Mouse (Mus musculus) stomach, embryonic 14.5 days (tissue): ENCODE measurements around the gene Itga2b. TPM values are rescaled to one million over a fixed set of nuclear protein-coding genes. Genes with fewer than 3 reads are reported as not detected.
"Not testable (repeated sequence)": the region's sequence is repeated elsewhere in the genome, so short reads cannot be mapped to it uniquely, and the experiment has no call there.

Experiments used
- ATAC-seq: fragments of 200-750 bp; cut with Nextera tagmentation; 2 replicates; pipeline ENCODE4 v1.8.0; 2017; ENCODE audit warnings: low read depth, moderate TSS enrichment; ENCODE audit not compliant: insufficient number of reproducible peaks, insufficient read depth, low FRiP score
- H3K27ac ChIP-seq: fragments of 300-500 bp; sonication (generic); 2 replicates; pipeline ENCODE4 v1.5.1; 2014; ENCODE audit warnings: mild to moderate bottlenecking, low read length, moderate library complexity, mixed read lengths
- H3K27me3 ChIP-seq: fragments of 300-500 bp; sonication (generic); 2 replicates; pipeline ENCODE4 v1.6.1; 2014; ENCODE audit warnings: low read length, control low read depth, mixed read lengths; ENCODE audit not compliant: control insufficient read depth, insufficient read depth
- H3K36me3 ChIP-seq: fragments of 300-500 bp; sonication (generic); 2 replicates; pipeline ENCODE4 v1.6.1; 2014; ENCODE audit warnings: mild to moderate bottlenecking, control low read depth, low read length, moderate library complexity, mixed read lengths; ENCODE audit not compliant: control insufficient read depth, insufficient read depth
- H3K4me1 ChIP-seq: fragments of 300-500 bp; sonication (generic); 2 replicates; pipeline ENCODE4 v1.6.1; 2014; ENCODE audit warnings: low read length, control low read depth, mixed read lengths; ENCODE audit not compliant: control insufficient read depth, insufficient read depth
- H3K4me2 ChIP-seq: fragments of 300-500 bp; sonication (generic); replicated peaks from 2 replicates; pipeline ENCODE4 v1.6.1; 2014; ENCODE audit warnings: low read depth, low read length, control low read depth
- H3K4me3 ChIP-seq: fragments of 300-500 bp; sonication (generic); 2 replicates; pipeline ENCODE4 v1.5.1; 2014; ENCODE audit warnings: low read depth, low read length, control low read depth
- H3K9ac ChIP-seq: fragments of 300-500 bp; sonication (generic); replicated peaks from 2 replicates; pipeline ENCODE4 v1.6.1; 2014; ENCODE audit warnings: low read depth, mild to moderate bottlenecking, control low read depth, low read length, moderate library complexity, mixed read lengths
- H3K9me3 ChIP-seq: fragments of 300-500 bp; sonication (generic); 2 replicates; pipeline ENCODE4 v1.6.1; 2016; ENCODE audit warnings: low read depth, low read length, control low read depth; ENCODE audit not compliant: control insufficient read depth
- WGBS: fragments of 180-500 bp; shearing (Covaris S2); extraction: QIAGEN DNeasy Blood & Tissue Kit; methylation state at CpG from one replicate; pipeline ENCODE4 v1.1.7; 2014; 5-methylcytosine and 5-hydroxymethylcytosine counted together
- polyA plus RNA-seq: library from polyadenylated mRNA; unstranded; fragments of >200 nt; fragmentation: Nextera tagmentation; extraction: Ambion mirVana; gene quantifications from 2 replicates; pipeline ENCODE4 v1.2.1, GENCODE M21; 2014

Itga2b gene
- polyA plus RNA-seq, 1 experiment from 2014 or later, result 6.4 TPM

DNA sequence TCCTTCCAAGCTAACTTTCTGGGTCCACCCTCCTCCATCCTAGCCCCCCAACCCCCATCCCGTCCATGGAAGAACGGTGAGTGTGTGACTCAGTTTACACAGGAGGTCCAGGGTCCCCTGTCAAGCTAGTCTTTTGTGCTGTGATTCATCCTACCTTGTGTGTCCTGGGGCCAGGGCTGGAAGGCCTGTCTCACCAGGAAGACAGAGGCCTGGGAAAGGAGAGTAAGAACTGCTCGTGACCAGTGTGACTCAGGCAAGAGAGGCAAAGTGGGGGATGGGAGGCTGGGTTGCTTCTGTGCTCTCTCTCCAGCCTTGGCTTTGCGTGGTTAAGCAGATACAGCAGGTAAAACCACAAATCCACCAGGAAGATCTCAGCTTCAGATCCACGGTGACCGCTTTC, 45.3 kb downstream of the Itga2b start:
- no peak for ATAC-seq
- 75% methylated on average over 6 of the region's 6 CpGs for WGBS
- peaks cover 4% of the 10 kb centered on the region; the same call in 1 of the 2 replicates for H3K4me1 ChIP-seq
- no peak overlapping the region for H3K27ac ChIP-seq
- H3K4me2 ChIP-seq, result no peak overlapping the region
- H3K9me3 ChIP-seq, result no peaks in the 10 kb centered on the region
- no peaks in the 10 kb centered on the region for H3K27me3 ChIP-seq
- no peak overlapping the region for H3K9ac ChIP-seq
- H3K36me3 ChIP-seq, result no peaks in the 10 kb centered on the region
- H3K4me3 ChIP-seq, result no peak overlapping the region

- Histone ChIP-seq H3K27ac (no peak overlapping the region), H3K27me3 (no peaks in the 10 kb centered on the region), H3K36me3 (no peaks in the 10 kb centered on the region), H3K4me1 (no peaks in the 10 kb centered on the region), H3K9me3 (no peaks in the 10 kb centered on the region), H3K4me2 (no peak overlapping the region), H3K9ac (no peak overlapping the region), H3K4me3 (no peak overlapping the region)
- ATAC-seq, result no peak
- WGBS, result 36% methylated on average over 8 of the region's 8 CpGs
These were observed 48.4 kb downstream of the Itga2b start for GRCm38 (mm10) chr11:102421559-102421958.

- H3K27me3 ChIP-seq, result no peaks in the 10 kb centered on the region
- no peak overlapping the region for H3K9ac ChIP-seq
- no peaks in the 10 kb centered on the region for H3K9me3 ChIP-seq
- H3K4me2 ChIP-seq, result no peak overlapping the region
- H3K4me1 ChIP-seq, result no peaks in the 10 kb centered on the region
- no peaks in the 10 kb centered on the region for H3K36me3 ChIP-seq
- ATAC-seq, result no peak
- no peak overlapping the region for H3K27ac ChIP-seq
- H3K4me3 ChIP-seq, result no peak overlapping the region
These were observed 51.0 kb downstream of the Itga2b start for GRCm38 (mm10) chr11:102418887-102419286.

DNA sequence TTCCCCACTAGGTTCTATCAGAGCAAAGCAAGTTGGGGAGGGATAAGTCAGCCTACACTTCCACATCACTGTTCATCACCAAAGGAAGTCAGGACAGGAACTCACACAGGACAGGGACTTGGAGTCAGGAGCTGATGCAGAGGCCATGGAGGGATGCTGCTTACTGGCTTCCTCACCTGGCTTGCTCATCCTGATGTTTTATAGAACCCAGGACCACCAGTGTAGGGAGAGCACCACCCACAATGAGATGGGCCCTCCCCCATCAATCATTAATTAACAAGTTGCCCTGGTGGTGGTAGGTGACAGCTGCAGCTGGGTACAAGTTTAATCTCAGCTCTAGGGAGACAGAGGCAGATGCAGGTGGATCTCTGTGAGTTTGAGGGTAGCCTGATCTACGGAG, 52.8 kb downstream of the Itga2b start:
- no peak for ATAC-seq
- Histone ChIP-seq H3K27ac (no peak overlapping the region), H3K27me3 (no peaks in the 10 kb centered on the region), H3K36me3 (no peaks in the 10 kb centered on the region), H3K4me1 (no peaks in the 10 kb centered on the region), H3K4me3 (no peak overlapping the region), H3K9ac (no peak overlapping the region), H3K4me2 (no peak overlapping the region), H3K9me3 (no peaks in the 10 kb centered on the region)
- WGBS, result 73% methylated on average over 1 of the region's 1 CpGs

DNA sequence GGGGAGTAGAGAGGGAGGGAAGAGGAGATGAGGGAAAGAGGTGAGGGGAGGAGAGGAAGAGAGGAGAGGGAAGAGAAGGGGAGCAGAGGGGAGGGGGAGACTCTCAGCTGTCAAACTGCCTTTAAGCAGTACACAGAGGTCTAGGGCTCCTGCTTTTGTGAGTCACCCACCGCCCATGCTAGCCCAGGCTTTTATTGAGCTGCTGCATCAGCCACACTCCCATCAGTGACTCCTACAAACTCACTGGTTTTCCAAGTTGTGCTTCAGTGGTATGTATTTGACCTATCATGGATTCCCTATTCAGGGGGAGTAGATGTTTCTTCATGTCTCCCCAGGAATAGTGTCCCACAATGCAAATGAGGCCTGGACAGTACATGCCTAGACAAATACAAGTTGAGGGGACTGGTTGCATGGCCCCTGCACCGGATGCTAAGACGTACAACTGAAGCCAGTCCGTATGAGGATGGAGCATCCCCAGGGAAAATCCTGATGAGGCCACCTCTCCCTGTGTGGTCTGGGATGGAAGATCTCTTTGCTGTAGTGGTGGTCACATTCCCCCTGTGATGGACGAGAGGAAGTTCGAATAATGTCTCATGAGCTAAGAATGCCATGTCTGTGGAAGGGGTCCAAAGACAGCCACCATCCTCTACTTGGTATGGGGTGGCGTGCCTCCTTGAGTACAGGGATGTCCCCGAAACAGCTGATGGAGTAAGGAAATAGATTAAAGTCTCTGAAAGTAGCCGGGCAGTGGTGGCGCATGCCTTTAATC, 54.7 kb downstream of the Itga2b start:
- no peak overlapping the region for H3K27ac ChIP-seq
- WGBS, result 61% methylated on average over 10 of the region's 10 CpGs
- no peak overlapping the region for H3K4me3 ChIP-seq
- H3K4me1 ChIP-seq, result no peaks in the 10 kb centered on the region
- no peaks in the 10 kb centered on the region for H3K27me3 ChIP-seq
- no peaks in the 10 kb centered on the region for H3K36me3 ChIP-seq
- ATAC-seq, result no peak
- no peak overlapping the region for H3K9ac ChIP-seq
- H3K9me3 ChIP-seq, result no peaks in the 10 kb centered on the region
- no peak overlapping the region for H3K4me2 ChIP-seq

DNA sequence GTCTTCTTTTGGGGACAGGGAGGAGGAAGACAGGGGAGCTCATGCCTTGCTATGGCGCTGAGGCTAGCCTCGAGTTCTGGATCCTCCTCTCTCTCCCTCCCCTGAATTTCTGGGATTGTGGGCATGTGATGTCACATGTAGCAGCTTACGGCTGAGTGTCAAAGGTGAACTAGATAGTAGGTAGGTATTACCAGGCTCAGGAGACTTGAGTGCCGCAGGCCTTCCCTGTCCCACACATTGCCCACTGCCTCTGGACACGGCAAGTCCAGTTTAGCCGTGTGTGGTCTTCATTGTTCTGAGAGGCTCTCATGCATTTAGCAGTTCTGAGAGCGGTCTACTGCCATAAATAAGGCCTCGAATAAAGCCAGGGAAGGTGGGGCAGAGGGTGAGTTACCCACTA, 56.9 kb downstream of the Itga2b start:
- Histone ChIP-seq H3K36me3 (no peaks in the 10 kb centered on the region), H3K4me1 (0 out of 2 replicates have a peak, but pooled peaks cover 3% of the 10 kb centered on the region), H3K27ac (no peak overlapping the region), H3K4me3 (no peak overlapping the region), H3K27me3 (no peaks in the 10 kb centered on the region), H3K4me2 (no peak overlapping the region), H3K9ac (no peak overlapping the region), H3K9me3 (no peaks in the 10 kb centered on the region)
- no peak for ATAC-seq
- 81% methylated on average over 8 of the region's 8 CpGs for WGBS

- H3K27ac ChIP-seq, result no peak overlapping the region
- H3K4me1 ChIP-seq, result peaks cover 4% of the 10 kb centered on the region; the same call in 1 of the 2 replicates
- no peaks in the 10 kb centered on the region for H3K9me3 ChIP-seq
- H3K27me3 ChIP-seq, result no peaks in the 10 kb centered on the region
- WGBS, result 7% methylated on average over 11 of the region's 11 CpGs
- ATAC-seq, result no peak
- no peak overlapping the region for H3K4me2 ChIP-seq
- no peak overlapping the region for H3K4me3 ChIP-seq
- H3K36me3 ChIP-seq, result no peaks in the 10 kb centered on the region
- no peak overlapping the region for H3K9ac ChIP-seq
These were observed 58.2 kb downstream of the Itga2b start for GRCm38 (mm10) chr11:102411704-102412103.

DNA sequence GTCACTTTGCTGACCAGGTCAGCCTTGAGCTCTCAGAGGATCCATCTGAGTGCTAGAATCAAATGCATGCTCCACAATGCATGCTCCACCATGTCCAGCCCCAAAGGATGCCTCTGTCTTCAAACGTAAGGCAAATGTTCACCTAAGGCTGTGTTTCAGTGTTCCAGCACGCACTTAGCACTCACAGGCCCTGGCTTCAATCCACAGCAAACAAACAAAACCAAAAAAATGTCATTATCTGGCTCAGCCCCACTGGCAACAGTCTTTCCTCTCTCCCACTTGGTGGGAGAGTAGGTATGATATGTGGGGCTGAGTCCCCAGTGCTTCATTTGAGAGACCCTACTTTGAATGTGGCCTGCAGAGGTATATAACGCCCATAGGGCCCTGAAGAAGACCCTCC, 58.9 kb downstream of the Itga2b start:
- Histone ChIP-seq H3K36me3 (no peaks in the 10 kb centered on the region), H3K4me3 (no peak overlapping the region), H3K27ac (no peak overlapping the region), H3K9me3 (no peaks in the 10 kb centered on the region), H3K9ac (no peak overlapping the region), H3K4me2 (no peak overlapping the region), H3K27me3 (no peaks in the 10 kb centered on the region), H3K4me1 (peaks cover 10% of the 10 kb centered on the region; the same call in 1 of the 2 replicates)
- WGBS, result 87% methylated on average over 3 of the region's 3 CpGs
- ATAC-seq, result no peak

- H3K36me3 ChIP-seq, ATAC-seq, H3K27ac ChIP-seq, H3K27me3 ChIP-seq, H3K4me3 ChIP-seq, H3K4me2 ChIP-seq, H3K9ac ChIP-seq, H3K9me3 ChIP-seq: not testable (repeated sequence)
- H3K4me1 ChIP-seq, result peaks cover 12% of the 10 kb centered on the region; the same call in 1 of the 2 replicates
- 98% methylated on average over 3 of the region's 3 CpGs for WGBS
These were observed 59.6 kb downstream of the Itga2b start for GRCm38 (mm10) chr11:102410345-102410744.
